Mouse (Mus musculus): Measurements from ENCODE around the gene Cutal. TPM values are rescaled to one million over a fixed set of nuclear protein-coding genes. Genes with fewer than 3 reads are reported as not detected.
"Not testable (repeated sequence)": the region's sequence is repeated elsewhere in the genome, so short reads cannot be mapped to it uniquely, and the experiment has no call there.

The Cutal gene
- polyA plus RNA-seq (2014; fragmentation: Nextera tagmentation; extraction: Ambion mirVana) = not detected in 2 replicates

DNA sequence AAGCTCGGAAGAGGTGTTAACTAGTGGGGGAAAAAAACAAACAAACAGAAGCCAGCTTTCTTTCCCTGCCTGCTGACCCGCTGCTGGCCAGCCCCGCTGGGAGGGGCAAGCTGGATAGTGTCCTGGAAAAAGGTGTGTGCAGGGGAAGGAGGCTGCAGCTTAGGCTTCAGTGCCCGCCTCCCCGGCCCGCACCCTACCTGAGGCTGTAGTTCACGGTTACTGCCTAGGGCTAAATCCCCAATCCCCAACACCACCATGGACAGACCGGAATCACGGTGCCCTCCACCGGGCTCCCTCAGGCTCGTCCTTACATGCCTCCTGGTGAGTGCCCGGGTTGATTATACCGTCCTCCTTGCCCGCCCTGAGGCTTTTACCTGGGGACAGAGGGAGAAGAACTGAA, at the start of gene Cutal:
Gene Cutal, plus strand, starts transcription at position 126 of the 400 bp plus-strand sequence.
- ATAC-seq (ENCODE audit: insufficient read depth, low FRiP score, low TSS enrichment) = no peak
- no peak within 1 kb of the TSS for H3K9ac ChIP-seq (ENCODE audit: low read length)
- H3K4me1 ChIP-seq (ENCODE audit: control insufficient read depth, insufficient read depth, low read length) = peaks cover 9% of the 10 kb centered on the region
- H3K9me3 ChIP-seq (ENCODE audit: control insufficient read depth, low read length) = no peaks in the 10 kb centered on the region
- 4% methylated on average over 14 of the region's 14 CpGs for WGBS
- H3K27ac ChIP-seq (ENCODE audit: low read depth, low read length) = no peak within 1 kb of the TSS
- H3K27me3 ChIP-seq (ENCODE audit: control insufficient read depth, insufficient read depth, low read length) = peaks cover 9% of the 10 kb centered on the region
- no peaks in the 10 kb centered on the region for H3K36me3 ChIP-seq (ENCODE audit: control insufficient read depth, insufficient read depth, low read length)
- peak; percentile 9 for DNase-seq (ENCODE audit: low spot score)
- H3K4me3 ChIP-seq (ENCODE audit: low read depth, low read length) = no peak within 1 kb of the TSS; the same call in 1 of the 2 replicates
- H3K4me2 ChIP-seq (ENCODE audit: low read depth) = peak within 1 kb of the TSS; percentile 15; the same call in 1 of the 2 replicates

DNA sequence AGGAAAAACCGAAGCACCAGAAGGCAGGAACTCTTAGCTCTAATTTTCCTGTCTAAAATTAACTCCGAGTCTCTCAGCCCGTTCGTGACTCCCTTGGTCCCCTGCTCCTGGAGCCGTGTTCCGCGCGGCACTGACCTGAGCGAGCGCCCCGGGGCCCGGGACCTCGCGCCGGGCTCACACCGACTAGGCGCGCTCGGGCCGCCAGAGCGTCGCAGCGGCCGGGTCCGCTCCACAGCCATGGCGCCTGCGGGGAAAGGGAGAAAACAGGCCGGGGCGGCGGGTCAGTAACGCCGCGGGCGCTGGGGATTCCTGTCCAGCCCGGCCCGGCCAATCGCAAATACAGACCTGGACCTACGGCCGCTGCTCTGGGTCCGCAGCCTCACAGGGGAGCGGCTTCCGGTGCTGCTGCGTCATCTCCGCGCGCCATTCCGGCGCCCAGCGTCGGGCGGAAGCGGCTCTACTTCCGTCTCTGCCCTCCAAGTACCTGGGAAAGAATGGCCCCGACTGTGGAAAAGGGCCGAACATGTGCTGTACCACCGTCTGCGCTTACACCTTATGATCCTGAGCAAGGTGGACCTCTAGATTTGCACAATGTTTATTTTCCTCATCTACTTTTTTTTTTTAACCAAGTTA, 48.3 kb upstream of the Cutal start, which contains the start of gene Fbxw2:
Gene Fbxw2, minus strand, starts transcription at position 485 of the 633 bp plus-strand sequence.
- H3K4me3 ChIP-seq (ENCODE audit: low read depth, low read length) = peak within 1 kb of the TSS; percentile 98
- peak; percentile 88 for ATAC-seq (ENCODE audit: insufficient read depth, low FRiP score, low TSS enrichment)
- WGBS = under 1% methylated on average over 57 of the region's 57 CpGs

DNA sequence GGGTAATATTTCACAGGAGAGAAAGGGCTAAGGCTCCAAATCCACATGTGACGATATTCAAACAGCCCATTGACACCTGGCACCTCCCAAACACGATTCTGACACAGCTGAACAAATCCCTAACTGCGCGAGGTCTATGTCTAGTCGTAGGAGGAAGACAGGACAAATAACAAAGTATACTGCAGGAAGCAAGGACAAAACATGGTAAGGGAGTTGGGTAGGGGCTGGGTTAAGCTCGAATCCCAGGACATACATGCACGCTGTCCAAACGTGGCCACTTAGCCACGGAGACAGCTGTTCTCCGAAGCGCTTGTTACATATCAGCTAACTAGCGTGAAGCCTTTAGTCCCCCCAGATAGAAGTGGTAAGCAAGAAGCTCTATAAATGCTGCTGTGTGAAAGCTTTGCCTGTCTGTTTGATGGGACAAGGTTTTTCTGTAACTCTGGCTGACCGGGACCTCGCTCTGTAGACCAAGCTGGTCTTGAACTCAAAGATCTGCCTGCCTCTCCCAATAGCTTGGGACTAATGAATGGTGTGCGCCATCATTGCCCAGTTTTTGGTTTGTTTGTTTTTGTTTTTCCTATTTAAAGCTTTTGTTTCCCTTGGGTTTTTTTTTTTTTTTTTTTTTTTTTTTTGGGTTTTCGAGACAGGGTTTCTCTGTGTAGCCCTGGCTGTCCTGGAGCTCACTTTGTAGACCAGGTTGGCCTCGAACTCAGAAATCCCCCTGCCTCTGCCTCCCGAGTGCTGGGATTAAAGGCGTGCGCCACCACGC, 47.5 kb upstream of the Cutal start:
- no peaks in the 10 kb centered on the region for H3K27me3 ChIP-seq (ENCODE audit: control insufficient read depth, insufficient read depth, low read length)
- WGBS = 34% methylated on average over 20 of the region's 21 CpGs

More for the DNA sequence above, 48.3 kb upstream of the Cutal start, which contains the start of gene Fbxw2:
- Histone ChIP-seq H3K36me3 (ENCODE audit: control insufficient read depth, insufficient read depth, low read length) (no peaks in the 10 kb centered on the region), H3K4me1 (ENCODE audit: control insufficient read depth, insufficient read depth, low read length) (peaks cover 9% of the 10 kb centered on the region), H3K9me3 (ENCODE audit: control insufficient read depth, low read length) (no peaks in the 10 kb centered on the region), H3K9ac (ENCODE audit: low read length) (peak within 1 kb of the TSS; percentile 93), H3K4me2 (ENCODE audit: low read depth) (peak within 1 kb of the TSS; percentile 78), H3K27me3 (ENCODE audit: control insufficient read depth, insufficient read depth, low read length) (no peaks in the 10 kb centered on the region), H3K27ac (ENCODE audit: low read depth, low read length) (peak within 1 kb of the TSS; percentile 78; the same call in 1 of the 2 replicates)
- DNase-seq (ENCODE audit: low spot score) = peak; percentile 95

DNA sequence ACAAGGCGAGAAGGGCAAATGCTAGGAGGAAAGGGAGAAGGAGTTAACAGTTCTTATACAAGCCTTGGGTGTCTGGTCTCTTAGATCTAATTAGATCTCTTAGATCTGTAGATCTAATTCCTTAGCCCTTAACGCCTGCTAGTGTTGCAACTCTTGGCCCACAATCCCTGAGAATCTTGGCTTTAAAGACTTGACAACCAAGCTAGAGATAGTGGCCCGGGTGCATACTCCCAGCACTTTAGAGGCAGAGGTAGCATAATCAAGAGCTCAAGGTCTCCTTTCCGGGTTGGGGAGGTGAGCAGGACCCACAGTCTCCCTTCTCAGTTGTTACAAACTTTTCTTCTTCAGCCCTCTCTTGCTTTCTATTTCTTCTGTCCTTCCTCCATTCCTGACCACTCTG, 46.6 kb upstream of the Cutal start:
- Histone ChIP-seq H3K9ac (ENCODE audit: low read length) (no peak overlapping the region), H3K36me3 (ENCODE audit: control insufficient read depth, insufficient read depth, low read length) (no peaks in the 10 kb centered on the region), H3K4me1 (ENCODE audit: control insufficient read depth, insufficient read depth, low read length) (peaks cover 9% of the 10 kb centered on the region), H3K27ac (ENCODE audit: low read depth, low read length) (no peak overlapping the region), H3K27me3 (ENCODE audit: control insufficient read depth, insufficient read depth, low read length) (no peaks in the 10 kb centered on the region), H3K4me3 (ENCODE audit: low read depth, low read length) (no peak overlapping the region), H3K9me3 (ENCODE audit: control insufficient read depth, low read length) (no peaks in the 10 kb centered on the region), H3K4me2 (ENCODE audit: low read depth) (no peak overlapping the region)
- whole genome bisulfite sequencing = 85% methylated on average over 4 of the region's 4 CpGs
- DNase-seq (ENCODE audit: low spot score) (no peak), ATAC-seq (ENCODE audit: insufficient read depth, low FRiP score, low TSS enrichment) (no peak)

More for the DNA sequence above, 47.5 kb upstream of the Cutal start:
- peak overlapping the region; percentile 93 for H3K9ac ChIP-seq (ENCODE audit: low read length)
- H3K4me3 ChIP-seq (ENCODE audit: low read depth, low read length) = peak overlapping the region; percentile 98
- no peaks in the 10 kb centered on the region for H3K36me3 ChIP-seq (ENCODE audit: control insufficient read depth, insufficient read depth, low read length)
- H3K9me3 ChIP-seq (ENCODE audit: control insufficient read depth, low read length) = no peaks in the 10 kb centered on the region
- H3K27ac ChIP-seq (ENCODE audit: low read depth, low read length) = no peak overlapping the region
- peak overlapping the region; percentile 78 for H3K4me2 ChIP-seq (ENCODE audit: low read depth)
- DNase-seq (ENCODE audit: low spot score) (no peak), ATAC-seq (ENCODE audit: insufficient read depth, low FRiP score, low TSS enrichment) (no peak)
- H3K4me1 ChIP-seq (ENCODE audit: control insufficient read depth, insufficient read depth, low read length) = peaks cover 9% of the 10 kb centered on the region

DNA sequence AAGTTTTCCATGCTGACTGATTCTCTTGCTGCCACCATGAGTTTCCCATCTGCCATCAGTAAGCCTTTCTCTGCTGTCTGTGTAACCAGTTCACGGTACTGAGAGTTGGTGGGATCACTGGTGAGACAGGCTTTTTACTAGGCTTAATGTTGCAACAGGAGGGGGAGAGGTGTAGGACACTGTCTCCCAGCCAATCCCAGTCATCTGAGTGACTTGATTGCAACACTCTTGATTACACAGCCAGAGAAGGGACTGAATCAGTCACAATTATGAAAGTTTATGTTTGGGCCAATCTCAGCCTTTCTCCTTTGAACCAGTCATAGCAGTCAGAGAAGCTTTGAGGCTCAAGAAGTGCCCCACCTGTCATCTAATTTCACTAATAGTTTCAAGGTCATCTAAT, 46.2 kb upstream of the Cutal start:
- DNase-seq (ENCODE audit: low spot score) = no peak
- 74% methylated on average over 1 of the region's 1 CpGs for WGBS
- H3K4me3 ChIP-seq (ENCODE audit: low read depth, low read length) = no peak overlapping the region
- no peak for ATAC-seq (ENCODE audit: insufficient read depth, low FRiP score, low TSS enrichment)
- no peaks in the 10 kb centered on the region for H3K9me3 ChIP-seq (ENCODE audit: control insufficient read depth, low read length)
- no peaks in the 10 kb centered on the region for H3K36me3 ChIP-seq (ENCODE audit: control insufficient read depth, insufficient read depth, low read length)
- no peak overlapping the region for H3K27ac ChIP-seq (ENCODE audit: low read depth, low read length)
- H3K4me1 ChIP-seq (ENCODE audit: control insufficient read depth, insufficient read depth, low read length) = peaks cover 9% of the 10 kb centered on the region
- no peak overlapping the region for H3K4me2 ChIP-seq (ENCODE audit: low read depth)
- H3K9ac ChIP-seq (ENCODE audit: low read length) = no peak overlapping the region
- H3K27me3 ChIP-seq (ENCODE audit: control insufficient read depth, insufficient read depth, low read length) = no peaks in the 10 kb centered on the region

DNA sequence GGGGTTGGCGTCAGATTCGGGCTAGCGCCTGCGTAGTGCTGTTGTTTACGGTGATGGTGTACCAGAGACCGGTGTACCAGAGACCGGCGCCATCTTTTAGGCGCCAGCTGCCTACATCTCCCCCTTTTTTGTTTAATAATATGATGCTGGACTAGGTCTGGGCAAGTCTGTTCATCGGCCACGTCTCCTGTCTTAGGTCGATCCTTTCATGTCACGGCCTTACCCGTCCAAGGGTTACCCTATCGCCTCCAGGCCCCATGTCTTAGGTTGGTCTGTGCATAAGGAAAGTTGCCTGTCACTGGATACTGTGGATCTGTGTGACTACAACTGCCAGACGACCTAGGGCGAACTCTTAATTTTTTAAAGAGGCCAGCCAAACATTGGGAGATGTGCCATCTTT, 44.1 kb upstream of the Cutal start:
- not testable (repeated sequence) for ATAC-seq (ENCODE audit: insufficient read depth, low FRiP score, low TSS enrichment); H3K9me3 ChIP-seq (ENCODE audit: control insufficient read depth, low read length); H3K4me3 ChIP-seq (ENCODE audit: low read depth, low read length); H3K9ac ChIP-seq (ENCODE audit: low read length); H3K27me3 ChIP-seq (ENCODE audit: control insufficient read depth, insufficient read depth, low read length); H3K4me1 ChIP-seq (ENCODE audit: control insufficient read depth, insufficient read depth, low read length); H3K36me3 ChIP-seq (ENCODE audit: control insufficient read depth, insufficient read depth, low read length); H3K4me2 ChIP-seq (ENCODE audit: low read depth); H3K27ac ChIP-seq (ENCODE audit: low read depth, low read length); DNase-seq (ENCODE audit: low spot score)
- WGBS = 94% methylated on average over 17 of the region's 17 CpGs

DNA sequence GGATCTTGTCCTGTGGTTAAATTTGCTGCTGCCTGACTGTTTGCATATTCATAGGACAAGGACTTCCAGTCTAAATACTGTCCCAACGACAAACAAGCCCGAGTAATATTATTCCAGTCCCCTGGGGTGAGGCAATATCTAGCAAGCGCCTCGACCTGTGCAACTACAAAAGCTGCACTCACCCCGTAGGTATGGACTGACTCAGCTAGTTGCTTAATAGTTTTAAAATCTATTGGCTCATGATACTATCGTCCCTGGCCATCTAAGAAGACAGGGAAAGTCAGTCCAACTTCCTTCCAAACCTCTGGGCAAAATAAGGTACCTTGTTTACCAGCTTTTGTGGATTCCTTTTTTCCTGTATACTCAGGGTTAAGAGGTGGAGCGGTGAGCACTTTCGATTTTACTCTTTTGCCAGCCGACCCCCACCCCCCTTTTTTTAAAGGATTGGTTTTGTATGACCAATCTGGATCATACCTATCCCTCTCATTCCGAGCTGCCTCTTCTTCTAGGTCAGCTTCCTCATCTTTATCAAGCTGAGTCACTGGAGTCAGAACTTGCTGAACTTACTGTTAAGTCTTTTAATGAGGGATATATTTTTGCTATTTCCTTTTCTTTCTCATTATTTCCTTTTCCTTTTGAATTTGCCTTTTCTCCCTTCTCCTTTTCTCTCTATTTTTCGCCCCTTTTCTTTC, 41.3 kb upstream of the Cutal start, which contains the start of gene Gm34653:
Gene Gm34653, plus strand, starts transcription at position 242 of the 692 bp plus-strand sequence.
- WGBS = 75% methylated on average over 11 of the region's 11 CpGs
- H3K36me3 ChIP-seq (ENCODE audit: control insufficient read depth, insufficient read depth, low read length); DNase-seq (ENCODE audit: low spot score); H3K4me3 ChIP-seq (ENCODE audit: low read depth, low read length); H3K27ac ChIP-seq (ENCODE audit: low read depth, low read length); H3K9me3 ChIP-seq (ENCODE audit: control insufficient read depth, low read length); H3K27me3 ChIP-seq (ENCODE audit: control insufficient read depth, insufficient read depth, low read length); H3K9ac ChIP-seq (ENCODE audit: low read length); H3K4me1 ChIP-seq (ENCODE audit: control insufficient read depth, insufficient read depth, low read length); H3K4me2 ChIP-seq (ENCODE audit: low read depth); ATAC-seq (ENCODE audit: insufficient read depth, low FRiP score, low TSS enrichment): not testable (repeated sequence)

DNA sequence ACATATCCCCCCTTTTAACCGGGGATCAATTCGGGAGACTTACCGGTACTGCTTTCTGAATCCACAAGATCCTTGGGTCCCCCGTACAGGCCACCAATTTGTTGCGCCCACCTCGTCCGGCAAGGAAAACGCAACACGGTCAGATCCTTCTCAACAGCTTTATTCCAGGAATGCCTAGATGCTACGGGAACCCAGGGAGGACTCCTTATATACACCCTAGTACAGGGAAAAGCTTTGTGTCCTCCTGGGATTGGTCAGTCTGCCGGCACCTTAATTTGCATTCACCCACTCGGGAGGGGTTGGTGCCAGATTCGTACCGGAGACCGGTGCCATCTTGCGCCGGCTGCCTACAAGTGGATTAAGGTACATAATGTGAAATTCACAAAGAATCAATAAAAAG, 40.6 kb upstream of the Cutal start:
- no peak overlapping the region for H3K27ac ChIP-seq (ENCODE audit: low read depth, low read length)
- no peak overlapping the region for H3K4me2 ChIP-seq (ENCODE audit: low read depth)
- H3K9me3 ChIP-seq (ENCODE audit: control insufficient read depth, low read length) = no peaks in the 10 kb centered on the region
- no peaks in the 10 kb centered on the region for H3K27me3 ChIP-seq (ENCODE audit: control insufficient read depth, insufficient read depth, low read length)
- 90% methylated on average over 17 of the region's 17 CpGs for WGBS
- H3K4me3 ChIP-seq (ENCODE audit: low read depth, low read length) = no peak overlapping the region
- H3K36me3 ChIP-seq (ENCODE audit: control insufficient read depth, insufficient read depth, low read length) = no peaks in the 10 kb centered on the region
- no peak for ATAC-seq (ENCODE audit: insufficient read depth, low FRiP score, low TSS enrichment)
- no peak for DNase-seq (ENCODE audit: low spot score)
- H3K4me1 ChIP-seq (ENCODE audit: control insufficient read depth, insufficient read depth, low read length) = no peaks in the 10 kb centered on the region
- no peak overlapping the region for H3K9ac ChIP-seq (ENCODE audit: low read length)
